Mouse (Mus musculus) midbrain, postnatal 0 days (tissue): Measurements from ENCODE around the gene Chrm3. TPM values are rescaled to one million over a fixed set of nuclear protein-coding genes. Genes with fewer than 3 reads are reported as not detected.

Experiments
- ATAC-seq: fragments of 200-750 bp; cut with Nextera tagmentation; 2 replicates; pipeline ENCODE4 v1.8.0; 2017; ENCODE audit warnings: moderate number of reproducible peaks, mild to moderate bottlenecking, moderate TSS enrichment, moderate library complexity; ENCODE audit not compliant: low FRiP score
- DNase-seq: peaks from one replicate; pipeline ENCODE4 v3.0.0-alpha.2; 2015; ENCODE audit warnings: low spot score
- H3K27ac ChIP-seq: fragments of 300-500 bp; sonication (generic); 2 replicates; pipeline ENCODE4 v1.5.1; 2014; ENCODE audit warnings: low read depth, mild to moderate bottlenecking, low read length, mixed read lengths
- H3K27me3 ChIP-seq: fragments of 300-500 bp; sonication (generic); 2 replicates; pipeline ENCODE4 v1.6.1; 2014; ENCODE audit warnings: low read length, control low read depth, mixed read lengths; ENCODE audit not compliant: insufficient read depth
- H3K36me3 ChIP-seq: fragments of 300-500 bp; sonication (generic); 2 replicates; pipeline ENCODE4 v1.6.1; 2014; ENCODE audit warnings: low read length, control low read depth, mixed read lengths; ENCODE audit not compliant: insufficient read depth
- H3K4me1 ChIP-seq: fragments of 300-500 bp; sonication (generic); 2 replicates; pipeline ENCODE4 v1.6.1; 2014; ENCODE audit warnings: mild to moderate bottlenecking, control low read depth, antibody characterized with exemption, low read length, mixed read lengths; ENCODE audit not compliant: insufficient read depth
- H3K4me2 ChIP-seq: fragments of 300-500 bp; sonication (generic); 2 replicates; pipeline ENCODE4 v1.6.1; 2014; ENCODE audit warnings: low read depth, mild to moderate bottlenecking, low read length, mixed read lengths; ENCODE audit not compliant: poor library complexity, severe bottlenecking
- H3K4me3 ChIP-seq: fragments of 300-500 bp; sonication (generic); 2 replicates; pipeline ENCODE4 v1.5.1; 2014; ENCODE audit warnings: low read depth, mild to moderate bottlenecking, low read length, moderate library complexity
- H3K9ac ChIP-seq: fragments of 300-500 bp; sonication (generic); replicated peaks from 2 replicates; pipeline ENCODE4 v1.6.1; 2014; ENCODE audit warnings: mild to moderate bottlenecking, low read length, moderate library complexity, mixed read lengths; ENCODE audit not compliant: poor library complexity, severe bottlenecking
- H3K9me3 ChIP-seq: fragments of 300-500 bp; sonication (generic); 2 replicates; pipeline ENCODE4 v1.6.1; 2016; ENCODE audit warnings: low read length, control low read depth
- CTCF ChIP-seq: IDR thresholded peaks from 2 replicates; pipeline ENCODE4 v1.5.1; 2016; ENCODE audit warnings: antibody characterized with exemption, mild to moderate bottlenecking
- WGBS: fragments of 180-500 bp; shearing (Covaris S2); extraction: QIAGEN DNeasy Blood & Tissue Kit; methylation state at CpG from one replicate; pipeline ENCODE4 v1.1.7; 2014; 5-methylcytosine and 5-hydroxymethylcytosine counted together
- polyA plus RNA-seq: library from polyadenylated mRNA; unstranded; fragments of >200 nt; fragmentation: Nextera tagmentation; extraction: Ambion mirVana; gene quantifications from 2 replicates; pipeline ENCODE4 v1.2.1, GENCODE M21; 2015
- total RNA-seq: library from RNA; depleted of rRNA; stranded (reverse); fragments of >200 nt; gene quantifications from 2 replicates; pipeline ENCODE4 v1.2.3, GENCODE M21; 2014

Gene Chrm3
- total and polyA plus RNA-seq, 2 experiments from 2014 or later: 3.9 to 27.3 TPM

DNA sequence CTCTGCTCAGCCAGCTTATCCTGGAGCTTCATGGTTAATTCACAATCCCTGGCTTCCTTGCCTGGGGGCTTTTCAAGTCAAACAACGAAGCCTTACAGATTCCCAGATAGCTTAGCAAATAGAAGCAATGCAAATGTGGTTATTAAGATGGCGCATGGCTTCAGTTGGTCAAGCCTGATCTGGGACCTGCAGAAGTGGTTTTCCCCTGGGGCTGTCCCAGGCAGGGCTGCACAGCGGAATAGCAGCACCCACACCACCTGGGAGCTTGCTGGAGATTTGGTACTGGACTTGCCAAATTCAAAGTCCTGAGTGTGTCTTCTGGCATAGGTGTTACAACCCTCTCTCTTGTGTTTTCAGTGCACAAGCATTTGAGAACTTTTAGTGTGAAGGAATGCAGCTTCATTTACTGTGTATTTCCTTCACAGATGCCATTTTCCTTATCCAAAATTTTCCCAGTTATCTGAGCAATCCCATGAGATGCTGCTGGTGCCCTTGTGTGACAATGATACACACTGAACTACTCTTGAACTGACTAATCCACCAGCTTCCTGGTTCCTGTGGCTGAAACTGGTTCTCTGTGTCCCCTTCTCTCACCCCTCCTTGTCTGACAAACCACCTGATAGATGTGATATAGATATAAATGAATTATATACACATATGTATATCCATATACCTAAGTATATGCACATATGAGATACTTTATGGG lies 461.8 kb downstream of the Chrm3 start:
- TF ChIP-seq CTCF: no peak
- ATAC-seq: no peak
- Histone ChIP-seq H3K27me3 (no peaks in the 10 kb centered on the region), H3K9ac (no peak overlapping the region), H3K36me3 (no peaks in the 10 kb centered on the region), H3K4me1 (no peaks in the 10 kb centered on the region), H3K27ac (no peak overlapping the region), H3K9me3 (no peaks in the 10 kb centered on the region), H3K4me2 (no peak overlapping the region), H3K4me3 (no peak overlapping the region)
- no peak for DNase-seq
- 67% methylated on average over 3 of the region's 3 CpGs for WGBS

DNA sequence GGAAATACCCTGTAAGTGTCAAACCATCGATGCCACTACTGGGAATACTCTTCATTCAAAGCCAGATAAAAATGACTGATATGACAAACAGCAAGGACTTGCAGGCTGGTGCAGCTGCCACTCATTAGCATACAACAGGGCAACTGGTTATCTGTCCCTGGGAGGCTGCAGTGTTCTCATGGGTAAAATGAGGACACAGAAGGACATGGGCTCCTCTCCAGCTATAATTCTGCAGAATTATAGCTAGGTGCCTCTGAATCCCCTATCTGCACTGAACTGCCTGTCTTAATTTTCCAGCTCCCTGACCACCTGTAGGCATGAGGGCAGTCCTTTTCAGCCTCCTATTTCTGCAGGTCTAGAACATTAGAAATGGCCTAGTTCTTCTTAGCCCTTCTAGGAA lies 463.4 kb downstream of the Chrm3 start:
- Histone ChIP-seq H3K9me3 (no peaks in the 10 kb centered on the region), H3K27ac (no peak overlapping the region), H3K36me3 (no peaks in the 10 kb centered on the region), H3K9ac (no peak overlapping the region), H3K4me3 (no peak overlapping the region), H3K4me2 (no peak overlapping the region), H3K4me1 (no peaks in the 10 kb centered on the region), H3K27me3 (no peaks in the 10 kb centered on the region)
- ATAC-seq (no peak), DNase-seq (no peak)
- 59% methylated on average over 1 of the region's 1 CpGs for WGBS
- TF ChIP-seq CTCF: no peak

DNA sequence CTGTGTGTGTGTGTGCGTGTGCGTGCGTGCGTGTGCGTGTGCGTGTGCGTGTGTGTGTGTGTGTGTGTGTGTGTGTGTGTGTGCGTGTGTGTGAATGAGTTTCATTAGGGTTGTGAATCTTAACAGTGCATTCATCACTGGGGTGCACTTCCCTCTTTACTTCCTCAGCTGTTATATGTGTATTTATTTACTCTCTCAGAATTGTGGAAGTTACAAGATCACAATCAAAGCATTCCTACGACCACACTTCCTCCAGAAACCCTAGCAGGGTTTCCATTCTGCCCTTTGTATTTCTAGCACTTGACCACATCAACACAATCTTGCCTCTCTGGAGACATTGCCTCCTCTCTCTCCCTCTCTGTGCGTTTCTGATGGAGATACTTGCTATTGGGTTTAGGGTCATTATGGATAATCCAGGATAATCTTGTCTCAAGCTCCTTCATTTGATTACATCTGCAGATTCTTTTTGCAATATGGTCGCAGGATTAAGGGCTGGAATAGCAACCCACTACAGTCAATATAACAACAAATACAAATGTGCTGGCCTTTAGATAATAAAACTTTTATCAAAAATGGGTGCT lies 465.5 kb downstream of the Chrm3 start:
- TF ChIP-seq CTCF: no peak
- Histone ChIP-seq H3K36me3 (no peaks in the 10 kb centered on the region), H3K9me3 (no peaks in the 10 kb centered on the region), H3K27me3 (no peaks in the 10 kb centered on the region), H3K27ac (no peak overlapping the region), H3K4me1 (no peaks in the 10 kb centered on the region), H3K9ac (no peak overlapping the region), H3K4me2 (no peak overlapping the region), H3K4me3 (no peak overlapping the region)
- ATAC-seq: no peak
- no peak for DNase-seq
- WGBS: 82% methylated on average over 11 of the region's 11 CpGs

DNA sequence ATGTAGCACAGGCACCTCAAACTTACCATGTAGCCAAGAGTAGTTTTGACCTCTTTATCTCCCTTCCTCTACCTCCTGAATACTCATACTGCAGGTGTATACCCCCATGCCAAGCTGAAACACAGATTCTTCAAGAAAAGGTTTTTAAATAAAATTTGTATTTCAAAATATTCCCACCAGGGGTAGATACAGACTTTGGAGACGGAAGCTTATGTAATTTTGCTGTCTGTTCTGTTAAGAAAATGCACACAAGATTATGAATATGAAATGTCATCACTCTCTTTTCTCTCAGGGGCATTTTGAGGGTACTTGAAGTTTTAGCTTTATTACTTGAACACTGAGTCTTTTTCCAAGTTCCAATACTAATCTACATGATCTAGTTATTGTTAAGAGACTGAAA lies 469.6 kb downstream of the Chrm3 start:
- Histone ChIP-seq H3K4me2 (no peak overlapping the region), H3K9ac (no peak overlapping the region), H3K4me1 (no peaks in the 10 kb centered on the region), H3K4me3 (no peak overlapping the region), H3K27ac (no peak overlapping the region), H3K27me3 (no peaks in the 10 kb centered on the region), H3K36me3 (no peaks in the 10 kb centered on the region), H3K9me3 (no peaks in the 10 kb centered on the region)
- 55% methylated on average over 1 of the region's 1 CpGs for WGBS
- peak; percentile 19 for DNase-seq
- ATAC-seq: no peak
- peak; percentile 57 for TF ChIP-seq CTCF

DNA sequence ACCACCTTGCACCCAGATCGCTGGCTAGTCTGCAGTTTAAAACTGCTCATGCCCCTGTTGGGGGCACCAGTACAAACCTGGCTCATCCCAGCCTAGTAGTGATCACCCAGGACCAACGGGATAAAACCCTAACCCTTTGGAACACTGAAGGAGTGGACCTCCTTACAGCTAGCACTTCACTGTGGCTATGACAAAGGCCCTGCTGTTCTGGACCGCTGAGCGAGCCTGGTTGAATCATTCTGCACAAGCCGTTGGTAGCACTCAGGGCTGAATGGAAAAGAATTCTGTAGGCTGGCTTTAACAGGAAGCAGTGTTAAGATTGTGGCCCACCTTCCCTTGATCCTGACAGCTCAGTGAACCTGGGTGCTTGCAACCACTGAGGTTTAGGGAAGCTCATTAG lies 470.2 kb downstream of the Chrm3 start:
- DNase-seq (no peak), ATAC-seq (no peak)
- WGBS: 47% methylated on average over 5 of the region's 5 CpGs
- no peak overlapping the region for H3K9ac ChIP-seq
- H3K27ac ChIP-seq: no peak overlapping the region
- H3K4me1 ChIP-seq: no peaks in the 10 kb centered on the region
- H3K36me3 ChIP-seq: no peaks in the 10 kb centered on the region
- no peaks in the 10 kb centered on the region for H3K9me3 ChIP-seq
- H3K4me3 ChIP-seq: no peak overlapping the region
- no peaks in the 10 kb centered on the region for H3K27me3 ChIP-seq
- H3K4me2 ChIP-seq: no peak overlapping the region
- TF ChIP-seq CTCF: no peak

DNA sequence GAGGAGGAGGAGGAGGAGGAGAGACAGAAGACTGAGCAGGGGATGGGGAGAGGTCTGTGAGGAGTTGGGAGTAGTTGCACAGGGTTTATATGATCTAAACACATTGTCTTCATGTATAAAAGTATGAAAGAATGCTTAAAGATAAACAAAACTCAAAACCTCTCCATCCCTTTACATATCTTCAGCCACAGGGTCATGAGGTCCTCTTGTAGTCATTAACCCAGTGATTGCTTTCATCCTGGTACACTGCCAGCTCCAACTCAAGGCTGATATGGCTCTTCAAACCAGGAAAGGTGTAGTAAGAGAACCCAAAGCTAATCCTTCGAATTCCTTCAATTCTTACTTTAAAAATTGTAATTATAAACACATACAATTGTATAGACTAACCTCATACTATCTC lies 470.7 kb downstream of the Chrm3 start:
- Histone ChIP-seq H3K4me1 (no peaks in the 10 kb centered on the region), H3K4me3 (no peak overlapping the region), H3K27me3 (no peaks in the 10 kb centered on the region), H3K4me2 (no peak overlapping the region), H3K9me3 (no peaks in the 10 kb centered on the region), H3K36me3 (no peaks in the 10 kb centered on the region), H3K9ac (no peak overlapping the region), H3K27ac (no peak overlapping the region)
- ATAC-seq: no peak
- TF ChIP-seq CTCF: no peak
- no peak for DNase-seq
- WGBS: 84% methylated on average over 1 of the region's 1 CpGs
